Mouse (Mus musculus) layer of hippocampus, adult 2 months (tissue): ENCODE results near the gene Tspan5. TPM values are rescaled to one million over a fixed set of nuclear protein-coding genes. Genes with fewer than 3 reads are reported as not detected.

Source experiments
- DNase-seq, 2 experiments: peaks; one replicate each; pipeline ENCODE4 v3.0.0; 2022; ENCODE audit warnings: low spot score in 2 of 2
- H3K27ac ChIP-seq: fragments of 200-600 bp; 2 replicates; pipeline ENCODE4 v1.8.1; 2022
- H3K4me3 ChIP-seq: fragments of 200-600 bp; 2 replicates; pipeline ENCODE4 v1.8.1; 2022; ENCODE audit warnings: mild to moderate bottlenecking
- CTCF ChIP-seq: fragments of 200-600 bp; conservative IDR thresholded peaks from 2 replicates; pipeline ENCODE4 v1.8.1; 2022; ENCODE audit warnings: antibody characterized with exemption, mild to moderate bottlenecking, moderate library complexity
- total RNA-seq, 2 experiments: library from RNA; stranded (reverse); gene quantifications; 2 replicates each; pipeline ENCODE4 v1.2.3; 2021

Tspan5 gene
- total RNA-seq, 2 experiments from 2014 or later, result 199 to 202 TPM

GRCm38 (mm10) chr3:138949081-138949480, 207.1 kb downstream of the Tspan5 start:
- peak in 1 of 2 experiments; percentile 47 for DNase-seq
- TF ChIP-seq CTCF, result no peak
- H3K4me3 ChIP-seq, result no peak overlapping the region
- H3K27ac ChIP-seq, result no peak overlapping the region

- no peak for TF ChIP-seq CTCF
- H3K4me3 ChIP-seq, result no peak overlapping the region
- no peak overlapping the region for H3K27ac ChIP-seq
- DNase-seq, result no peak
These were observed 213.2 kb downstream of the Tspan5 start for GRCm38 (mm10) chr3:138955220-138955619.

Other genes with a start within 250 kb of the Tspan5 start
- gene Eif4e, start 216.0 kb upstream of the Tspan5 start, total RNA-seq, result 100 to 1,000 TPM; 180 to 182 TPM